Mouse (Mus musculus): Measurements from ENCODE around the gene Gcm1. TPM values are rescaled to one million over a fixed set of nuclear protein-coding genes. Genes with fewer than 3 reads are reported as not detected.
"Not testable (repeated sequence)": the region's sequence is repeated elsewhere in the genome, so short reads cannot be mapped to it uniquely, and the experiment has no call there.

The Gcm1 gene
- polyA plus RNA-seq, 1 experiment from 2014 or later = not detected

DNA sequence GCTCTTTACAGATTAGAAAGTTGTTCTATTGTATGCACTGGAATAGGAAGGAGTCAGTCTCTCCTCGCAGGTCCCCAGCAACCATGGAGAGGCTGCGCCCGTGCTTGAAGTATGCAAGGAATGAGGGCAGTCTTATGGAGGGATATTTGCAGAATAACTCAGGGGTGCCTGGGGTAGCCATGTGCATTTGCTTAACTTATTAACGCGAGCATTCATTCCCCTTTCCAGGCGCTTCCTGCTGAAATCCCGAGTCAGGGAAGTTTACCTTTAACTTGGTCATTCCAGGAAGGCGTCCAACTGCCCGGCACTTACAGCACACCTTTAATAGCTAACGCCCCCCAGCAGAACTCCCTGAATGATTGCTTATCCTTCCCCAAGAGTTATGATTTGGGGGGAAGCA, 12.4 kb downstream of the Gcm1 start:
- 78% methylated on average over 10 of the region's 10 CpGs for WGBS
- H3K4me2 ChIP-seq (replicated peaks) = no peak overlapping the region
- ATAC-seq (ENCODE audit: low FRiP score) (no peak), DNase-seq (ENCODE audit: low spot score) (no peak)
- H3K27ac ChIP-seq = no peak overlapping the region
- no peak overlapping the region for H3K4me3 ChIP-seq (replicated peaks; ENCODE audit: low read length)
- H3K9ac ChIP-seq = no peak overlapping the region
- no peaks in the 10 kb centered on the region for H3K9me3 ChIP-seq (ENCODE audit: control insufficient read depth, low read length)
- H3K27me3 ChIP-seq (ENCODE audit: control insufficient read depth, insufficient read depth, low read length) = no peaks in the 10 kb centered on the region
- no peaks in the 10 kb centered on the region for H3K36me3 ChIP-seq (replicated peaks; ENCODE audit: control insufficient read depth, insufficient read depth)
- H3K4me1 ChIP-seq (replicated peaks; ENCODE audit: control insufficient read depth, insufficient read depth, low read length) = no peaks in the 10 kb centered on the region

DNA sequence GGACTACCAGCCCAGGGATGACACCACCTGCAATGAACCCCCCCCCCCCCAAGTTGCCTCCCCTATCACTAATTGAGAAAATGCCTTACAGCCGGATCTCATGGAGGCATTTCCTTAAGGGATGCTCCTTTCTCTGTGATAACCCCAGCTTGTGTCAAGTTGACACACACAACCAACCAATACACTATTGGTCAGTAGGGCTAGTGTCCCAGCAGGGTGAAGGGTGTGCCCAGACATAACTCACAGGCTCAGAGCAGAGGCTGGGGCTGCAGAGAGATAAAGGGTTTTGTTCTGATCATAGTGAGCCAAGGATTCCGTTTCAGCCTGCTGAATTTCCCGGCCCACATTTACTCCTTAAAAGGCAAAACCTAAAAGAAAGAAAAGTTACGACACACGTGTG, 18.8 kb downstream of the Gcm1 start:
- Histone ChIP-seq H3K27me3 (ENCODE audit: control insufficient read depth, insufficient read depth, low read length) (no peaks in the 10 kb centered on the region), H3K4me1 (replicated peaks; ENCODE audit: control insufficient read depth, insufficient read depth, low read length) (no peaks in the 10 kb centered on the region), H3K36me3 (replicated peaks; ENCODE audit: control insufficient read depth, insufficient read depth) (no peaks in the 10 kb centered on the region), H3K4me2 (replicated peaks) (no peak overlapping the region), H3K27ac (no peak overlapping the region), H3K9ac (no peak overlapping the region), H3K4me3 (replicated peaks; ENCODE audit: low read length) (no peak overlapping the region), H3K9me3 (ENCODE audit: control insufficient read depth, low read length) (no peaks in the 10 kb centered on the region)
- 89% methylated on average over 5 of the region's 5 CpGs for WGBS
- DNase-seq (ENCODE audit: low spot score) (no peak), ATAC-seq (ENCODE audit: low FRiP score) (no peak)

DNA sequence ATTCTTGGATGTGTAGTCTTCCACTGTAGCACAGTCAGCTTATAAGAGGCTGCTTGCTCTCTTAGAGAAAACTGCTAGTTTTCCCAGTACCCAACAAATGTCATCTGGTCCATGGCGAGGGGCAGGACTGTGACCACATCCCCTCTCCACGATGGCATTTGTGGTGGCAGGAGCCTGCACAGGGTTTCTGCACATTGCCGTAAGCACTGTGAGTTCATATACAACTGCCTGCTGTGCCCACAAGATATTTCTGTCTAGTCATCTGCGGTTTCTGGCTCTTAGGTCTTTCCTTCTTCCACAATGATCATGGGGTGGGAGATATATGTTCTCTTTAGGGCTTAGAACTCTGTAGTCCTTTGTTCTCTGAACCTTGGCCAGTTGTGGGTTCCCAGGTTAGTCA, 19.9 kb downstream of the Gcm1 start:
- H3K27ac ChIP-seq = no peak overlapping the region
- H3K4me2 ChIP-seq (replicated peaks) = no peak overlapping the region
- H3K4me3 ChIP-seq (replicated peaks; ENCODE audit: low read length) = no peak overlapping the region
- H3K27me3 ChIP-seq (ENCODE audit: control insufficient read depth, insufficient read depth, low read length) = no peaks in the 10 kb centered on the region
- DNase-seq (ENCODE audit: low spot score) (no peak), ATAC-seq (ENCODE audit: low FRiP score) (no peak)
- no peaks in the 10 kb centered on the region for H3K9me3 ChIP-seq (ENCODE audit: control insufficient read depth, low read length)
- WGBS = 92% methylated on average over 4 of the region's 4 CpGs
- H3K36me3 ChIP-seq (replicated peaks; ENCODE audit: control insufficient read depth, insufficient read depth) = no peaks in the 10 kb centered on the region
- no peak overlapping the region for H3K9ac ChIP-seq
- no peaks in the 10 kb centered on the region for H3K4me1 ChIP-seq (replicated peaks; ENCODE audit: control insufficient read depth, insufficient read depth, low read length)

DNA sequence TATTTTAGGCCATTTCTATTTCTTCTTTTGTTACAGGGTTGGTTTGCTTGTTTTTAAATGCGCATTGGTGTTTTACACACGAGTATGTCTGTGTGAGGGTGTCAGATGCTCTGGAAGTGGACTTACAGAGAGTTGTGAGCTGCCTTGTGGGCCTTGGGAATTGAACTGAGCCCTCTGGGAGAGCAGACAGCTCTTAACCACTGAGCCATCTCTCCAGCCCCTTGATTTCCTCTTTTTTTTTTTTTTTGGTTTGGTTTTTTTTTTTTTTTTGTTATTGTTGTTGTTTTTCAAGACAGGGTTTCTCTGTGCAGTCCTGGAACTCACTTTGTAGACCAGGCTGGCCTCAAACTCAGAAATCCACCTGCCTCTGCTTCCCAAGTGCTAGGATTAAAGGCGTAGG, 21.6 kb downstream of the Gcm1 start:
- ATAC-seq (ENCODE audit: low FRiP score); H3K4me3 ChIP-seq (replicated peaks; ENCODE audit: low read length); H3K27ac ChIP-seq; H3K36me3 ChIP-seq (replicated peaks; ENCODE audit: control insufficient read depth, insufficient read depth); H3K4me2 ChIP-seq (replicated peaks); H3K4me1 ChIP-seq (replicated peaks; ENCODE audit: control insufficient read depth, insufficient read depth, low read length); H3K9ac ChIP-seq; H3K9me3 ChIP-seq (ENCODE audit: control insufficient read depth, low read length); H3K27me3 ChIP-seq (ENCODE audit: control insufficient read depth, insufficient read depth, low read length); DNase-seq (ENCODE audit: low spot score): not testable (repeated sequence)
- 94% methylated on average over 3 of the region's 3 CpGs for WGBS

DNA sequence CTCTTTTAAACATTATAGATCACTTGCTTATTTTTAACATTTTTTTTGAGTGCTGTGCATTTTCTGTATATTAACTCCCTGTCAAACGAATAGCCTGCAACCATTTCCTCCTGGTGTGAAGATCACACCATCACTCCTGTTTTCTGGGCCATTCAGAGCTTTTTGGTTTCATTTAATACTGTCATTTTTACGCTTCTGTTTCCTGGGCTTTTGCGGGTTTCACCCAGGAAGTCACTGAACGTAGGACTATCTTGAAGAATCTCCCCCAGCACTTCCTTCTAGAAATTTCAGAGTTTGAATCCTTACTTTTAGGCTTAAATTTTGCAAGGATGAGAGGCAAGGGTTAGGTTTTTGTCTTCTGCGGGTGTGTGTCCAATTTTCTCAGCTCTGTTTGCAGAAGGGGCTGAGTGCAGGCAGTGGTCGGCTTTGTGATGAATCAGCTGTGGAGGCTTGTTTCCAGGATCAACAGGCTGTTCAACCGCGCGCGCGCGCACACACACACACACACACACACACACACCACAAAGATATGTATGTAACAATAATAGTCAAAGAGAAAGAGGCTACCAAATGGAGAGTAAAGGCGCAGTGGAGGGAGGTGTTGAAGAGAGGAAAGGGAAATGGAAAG, 22.1 kb downstream of the Gcm1 start:
- H3K9me3 ChIP-seq (ENCODE audit: control insufficient read depth, low read length) = no peaks in the 10 kb centered on the region
- H3K27me3 ChIP-seq (ENCODE audit: control insufficient read depth, insufficient read depth, low read length) = no peaks in the 10 kb centered on the region
- no peak overlapping the region for H3K27ac ChIP-seq
- H3K9ac ChIP-seq = no peak overlapping the region
- 91% methylated on average over 13 of the region's 13 CpGs for WGBS
- no peak overlapping the region for H3K4me2 ChIP-seq (replicated peaks)
- no peaks in the 10 kb centered on the region for H3K36me3 ChIP-seq (replicated peaks; ENCODE audit: control insufficient read depth, insufficient read depth)
- H3K4me1 ChIP-seq (replicated peaks; ENCODE audit: control insufficient read depth, insufficient read depth, low read length) = no peaks in the 10 kb centered on the region
- no peak overlapping the region for H3K4me3 ChIP-seq (replicated peaks; ENCODE audit: low read length)
- DNase-seq (ENCODE audit: low spot score) (no peak), ATAC-seq (ENCODE audit: low FRiP score) (no peak)

DNA sequence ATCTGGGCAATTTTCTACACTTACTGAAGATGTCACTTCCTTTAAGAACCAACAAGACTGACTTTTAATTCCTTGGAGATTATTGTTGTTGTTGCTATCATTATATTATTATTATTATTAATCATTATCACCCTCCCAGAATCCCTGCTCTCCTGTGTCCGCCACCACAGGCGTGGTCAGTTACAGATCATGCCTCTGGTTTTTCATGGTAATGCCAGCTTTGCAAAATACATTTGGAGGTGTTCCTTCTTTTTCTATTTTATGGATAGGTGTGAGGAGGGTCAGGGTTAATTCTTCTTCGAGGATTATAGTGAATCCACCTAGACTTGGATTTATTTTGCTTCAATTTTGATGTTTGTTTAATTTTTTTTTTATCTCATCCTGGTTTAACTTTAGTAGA, 23.5 kb downstream of the Gcm1 start:
- Histone ChIP-seq H3K27ac (no peak overlapping the region), H3K36me3 (replicated peaks; ENCODE audit: control insufficient read depth, insufficient read depth) (no peaks in the 10 kb centered on the region), H3K4me1 (replicated peaks; ENCODE audit: control insufficient read depth, insufficient read depth, low read length) (no peaks in the 10 kb centered on the region), H3K9ac (no peak overlapping the region), H3K4me2 (replicated peaks) (no peak overlapping the region), H3K27me3 (ENCODE audit: control insufficient read depth, insufficient read depth, low read length) (no peaks in the 10 kb centered on the region), H3K4me3 (replicated peaks; ENCODE audit: low read length) (no peak overlapping the region), H3K9me3 (ENCODE audit: control insufficient read depth, low read length) (no peaks in the 10 kb centered on the region)
- 93% methylated on average over 3 of the region's 3 CpGs for WGBS
- no peak for DNase-seq (ENCODE audit: low spot score)
- ATAC-seq (ENCODE audit: low FRiP score) = no peak

DNA sequence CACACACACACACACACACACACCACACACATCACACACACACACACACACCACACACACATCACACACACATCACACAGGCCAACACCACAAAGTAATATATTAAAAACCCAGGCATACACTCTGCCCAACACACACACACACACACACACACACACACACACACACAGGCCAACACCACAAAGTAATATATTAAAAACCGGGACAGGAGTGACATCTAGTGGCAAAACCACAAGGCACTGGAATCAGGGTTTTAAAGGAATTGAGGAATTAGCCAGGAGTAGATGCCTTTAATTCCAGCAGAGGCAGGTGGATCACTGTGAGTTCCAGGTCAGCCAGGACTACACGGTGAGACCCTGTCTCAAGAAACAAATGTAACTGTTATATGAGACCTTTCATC, 26.5 kb downstream of the Gcm1 start:
- WGBS = 38% methylated on average over 2 of the region's 2 CpGs
- ATAC-seq (ENCODE audit: low FRiP score) = no peak

DNA sequence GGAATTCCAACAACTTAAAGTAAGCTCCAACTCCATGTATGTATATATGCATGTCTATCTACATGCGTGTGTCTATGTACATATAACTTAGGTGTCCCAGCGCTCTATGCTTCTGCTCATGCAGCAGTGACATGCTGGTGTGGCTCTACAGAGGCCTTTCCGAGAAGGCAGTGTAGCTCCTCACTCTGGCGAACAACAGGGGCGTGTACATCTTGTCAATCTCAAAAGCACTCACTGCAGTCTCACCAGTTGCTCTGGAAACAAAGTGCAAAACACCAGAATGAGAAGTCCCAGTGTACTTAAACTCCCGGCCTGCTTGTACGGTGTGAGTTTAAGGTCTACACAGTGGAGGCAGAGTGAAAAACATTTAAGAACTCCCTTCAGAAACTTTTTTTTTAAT, 30.1 kb downstream of the Gcm1 start:
- WGBS = 63% methylated on average over 7 of the region's 7 CpGs
- Histone ChIP-seq H3K9ac (no peak overlapping the region), H3K4me1 (replicated peaks; ENCODE audit: control insufficient read depth, insufficient read depth, low read length) (no peaks in the 10 kb centered on the region), H3K27me3 (ENCODE audit: control insufficient read depth, insufficient read depth, low read length) (no peaks in the 10 kb centered on the region), H3K4me3 (replicated peaks; ENCODE audit: low read length) (no peak overlapping the region), H3K9me3 (ENCODE audit: control insufficient read depth, low read length) (no peaks in the 10 kb centered on the region), H3K36me3 (replicated peaks; ENCODE audit: control insufficient read depth, insufficient read depth) (peaks cover 52% of the 10 kb centered on the region), H3K27ac (no peak overlapping the region), H3K4me2 (replicated peaks) (no peak overlapping the region)
- no peak for ATAC-seq (ENCODE audit: low FRiP score)
- no peak for DNase-seq (ENCODE audit: low spot score)

More for the DNA sequence above, 26.5 kb downstream of the Gcm1 start:
- DNase-seq (ENCODE audit: low spot score) = peak; percentile 53
- no peak overlapping the region for H3K4me2 ChIP-seq (replicated peaks)
- no peak overlapping the region for H3K4me3 ChIP-seq (replicated peaks; ENCODE audit: low read length)
- no peaks in the 10 kb centered on the region for H3K4me1 ChIP-seq (replicated peaks; ENCODE audit: control insufficient read depth, insufficient read depth, low read length)
- no peaks in the 10 kb centered on the region for H3K9me3 ChIP-seq (ENCODE audit: control insufficient read depth, low read length)
- no peaks in the 10 kb centered on the region for H3K27me3 ChIP-seq (ENCODE audit: control insufficient read depth, insufficient read depth, low read length)
- H3K27ac ChIP-seq = no peak overlapping the region
- peaks cover 16% of the 10 kb centered on the region for H3K36me3 ChIP-seq (replicated peaks; ENCODE audit: control insufficient read depth, insufficient read depth)
- H3K9ac ChIP-seq = no peak overlapping the region

DNA sequence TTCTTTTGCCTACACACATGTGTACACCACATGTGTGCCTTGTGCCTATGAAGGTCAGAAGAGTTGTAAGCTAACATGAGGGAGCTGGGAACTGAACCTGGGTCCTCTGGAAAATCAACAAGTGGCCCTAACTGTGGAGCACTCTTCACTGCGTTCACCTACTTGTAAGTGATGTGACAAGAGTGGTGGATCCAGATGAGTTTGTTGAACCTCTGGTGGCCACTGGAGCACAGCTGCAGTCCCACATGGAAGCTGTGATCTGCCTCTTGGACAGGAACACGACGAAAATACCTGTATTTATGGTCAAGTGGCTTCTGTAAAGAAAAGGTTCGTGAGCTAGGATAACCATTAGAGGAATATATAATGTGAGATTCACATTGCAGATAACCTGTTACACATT, 32.6 kb downstream of the Gcm1 start:
- no peaks in the 10 kb centered on the region for H3K9me3 ChIP-seq (ENCODE audit: control insufficient read depth, low read length)
- H3K4me3 ChIP-seq (replicated peaks; ENCODE audit: low read length) = no peak overlapping the region
- H3K9ac ChIP-seq = no peak overlapping the region
- no peaks in the 10 kb centered on the region for H3K27me3 ChIP-seq (ENCODE audit: control insufficient read depth, insufficient read depth, low read length)
- no peak for ATAC-seq (ENCODE audit: low FRiP score)
- peaks cover 62% of the 10 kb centered on the region for H3K36me3 ChIP-seq (replicated peaks; ENCODE audit: control insufficient read depth, insufficient read depth)
- WGBS = 92% methylated on average over 4 of the region's 4 CpGs
- no peak for DNase-seq (ENCODE audit: low spot score)
- H3K4me1 ChIP-seq (replicated peaks; ENCODE audit: control insufficient read depth, insufficient read depth, low read length) = no peaks in the 10 kb centered on the region
- no peak overlapping the region for H3K27ac ChIP-seq
- H3K4me2 ChIP-seq (replicated peaks) = no peak overlapping the region

DNA sequence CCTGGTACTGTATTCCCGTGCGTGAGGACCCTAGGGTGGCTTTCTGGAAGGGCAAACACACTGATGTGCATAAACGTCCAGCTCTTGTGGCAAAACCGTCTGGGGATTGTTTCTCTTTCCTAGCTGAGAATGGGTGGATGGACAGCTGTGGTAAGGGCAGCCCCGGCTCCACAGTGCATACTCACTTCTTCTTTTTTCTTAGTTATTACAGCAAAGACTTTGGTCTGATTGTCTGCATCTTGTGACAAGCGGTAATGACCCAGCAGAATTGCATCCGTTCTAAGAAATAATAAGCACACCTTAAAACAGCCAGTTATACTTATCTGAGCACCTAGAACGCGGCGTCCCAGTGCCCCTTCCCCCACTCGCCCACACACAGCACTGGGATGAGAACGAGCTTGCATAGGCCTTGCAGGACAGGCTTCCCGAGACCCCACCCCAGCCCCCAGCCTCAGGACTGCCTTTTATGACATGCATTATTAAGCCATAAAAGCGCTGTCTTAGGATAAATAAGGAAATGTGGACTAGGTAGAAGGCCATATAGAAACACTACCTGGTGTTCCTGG, 34.1 kb downstream of the Gcm1 start:
- Histone ChIP-seq H3K9ac (no peak overlapping the region), H3K9me3 (ENCODE audit: control insufficient read depth, low read length) (no peaks in the 10 kb centered on the region), H3K36me3 (replicated peaks; ENCODE audit: control insufficient read depth, insufficient read depth) (peaks cover 65% of the 10 kb centered on the region), H3K4me2 (replicated peaks) (no peak overlapping the region), H3K4me1 (replicated peaks; ENCODE audit: control insufficient read depth, insufficient read depth, low read length) (no peaks in the 10 kb centered on the region), H3K4me3 (replicated peaks; ENCODE audit: low read length) (no peak overlapping the region), H3K27me3 (ENCODE audit: control insufficient read depth, insufficient read depth, low read length) (no peaks in the 10 kb centered on the region), H3K27ac (no peak overlapping the region)
- DNase-seq (ENCODE audit: low spot score) (no peak), ATAC-seq (ENCODE audit: low FRiP score) (no peak)
- 90% methylated on average over 14 of the region's 14 CpGs for WGBS

Measured in hindbrain, embryonic 14.5 days (tissue).